Mouse (Mus musculus): ENCODE data around the gene Prm1. TPM values are rescaled to one million over a fixed set of nuclear protein-coding genes. Genes with fewer than 3 reads are reported as not detected.

Prm1 gene
- total and polyA plus RNA-seq, 3 experiments = not detected

DNA sequence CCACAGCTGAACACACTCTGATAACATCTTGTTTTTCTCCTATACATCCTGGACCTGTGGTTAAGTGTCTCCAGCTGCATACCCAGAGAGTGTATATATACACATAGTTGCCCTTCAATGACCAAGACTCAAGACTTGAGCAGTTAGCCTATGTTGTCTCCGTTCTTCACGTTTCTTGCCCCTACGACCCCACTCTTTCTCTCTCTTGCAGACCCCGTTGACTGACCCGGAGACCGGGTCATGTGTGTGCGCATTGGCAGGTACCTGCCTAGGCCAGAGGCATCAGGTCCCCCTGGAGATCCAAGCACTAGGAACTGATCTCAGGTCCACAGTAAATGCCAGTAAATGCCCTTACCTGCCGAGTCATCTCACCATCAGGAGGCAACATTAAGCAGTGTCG, 21.6 kb upstream of the Prm1 start:
- in situ Hi-C loops (cut with MboI; ENCODE audit: low pct_ligation_motif_present, low pct_unique_long_range_greater_than_20kb, low sequenced_read_pairs) (no loop called here), dilution Hi-C loops (cut with MboI; ENCODE audit: extremely low pct_ligation_motif_present, extremely low pct_unique_long_range_greater_than_20kb, low sequenced_read_pairs) (no loop called here)
- Histone ChIP-seq H3K79me2 (replicated peaks; ENCODE audit: control insufficient read depth, extremely low read depth, insufficient read depth, poor library complexity, severe bottlenecking) (no peaks in the 10 kb centered on the region), H3K4me1 (ENCODE audit: control insufficient read depth in 1 of 2, insufficient read depth in 2 of 2) (peaks cover 3 to 4% of the 10 kb centered on the region in 2 experiments; a peak in 3 of 4 replicates), H3K4me2 (ENCODE audit: insufficient read depth, low read depth, poor library complexity, severe bottlenecking) (no peak overlapping the region), H3K9me3 (replicated peaks; ENCODE audit: low read length) (peaks cover 6% of the 10 kb centered on the region), H3K4me3 (replicated peaks in 1 of 3; ENCODE audit: low read depth in 2 of 3, low read length in 2 of 3, poor library complexity in 1 of 3) (no peak overlapping the region), H3K27me3 (replicated peaks) (no peaks in the 10 kb centered on the region), H3K27ac (ENCODE audit: insufficient read depth, low read depth) (no peak overlapping the region), H3K9ac (ENCODE audit: insufficient read depth, low read depth) (no peak overlapping the region), H3K36me3 (replicated peaks in 1 of 2; ENCODE audit: control insufficient read depth in 1 of 2, insufficient read depth in 1 of 2, low read length in 1 of 2) (no peaks in the 10 kb centered on the region)
- DNase-seq (ENCODE audit: extremely low read depth) = no peak
- TF ChIP-seq HCFC1 (IDR thresholded peaks at IDR 0.05; ENCODE audit: low read depth, low read length) (no peak), GABPA (IDR thresholded peaks at IDR 0.05; ENCODE audit: insufficient replicate concordance, low read depth, low read length) (no peak), TBP (conservative IDR thresholded peaks at IDR 0.05; ENCODE audit: low read depth, low read length) (no peak), UBTF (IDR thresholded peaks at IDR 0.05; ENCODE audit: low read depth, low read length) (no peak), JUND (conservative IDR thresholded peaks at IDR 0.05; ENCODE audit: low read depth, low read length) (no peak), RAD21 (IDR thresholded peaks at IDR 0.05; ENCODE audit: low read depth, low read length) (no peak), MXI1 (IDR thresholded peaks at IDR 0.05; ENCODE audit: low read depth, low read length) (no peak), USF1 (IDR thresholded peaks at IDR 0.05; ENCODE audit: low read depth, low read length) (no peak), MAZ (IDR thresholded peaks at IDR 0.05; ENCODE audit: low read depth, low read length) (no peak), EP300 (IDR thresholded peaks at IDR 0.05; ENCODE audit: low read length) (no peak), BHLHE40 (IDR thresholded peaks at IDR 0.05; ENCODE audit: low read depth, low read length) (no peak), ETS1 (conservative IDR thresholded peaks at IDR 0.05; ENCODE audit: low read depth, low read length) (no peak), E2F4 (IDR thresholded peaks at IDR 0.05; ENCODE audit: insufficient replicate concordance, low read depth, low read length) (no peak)

DNA sequence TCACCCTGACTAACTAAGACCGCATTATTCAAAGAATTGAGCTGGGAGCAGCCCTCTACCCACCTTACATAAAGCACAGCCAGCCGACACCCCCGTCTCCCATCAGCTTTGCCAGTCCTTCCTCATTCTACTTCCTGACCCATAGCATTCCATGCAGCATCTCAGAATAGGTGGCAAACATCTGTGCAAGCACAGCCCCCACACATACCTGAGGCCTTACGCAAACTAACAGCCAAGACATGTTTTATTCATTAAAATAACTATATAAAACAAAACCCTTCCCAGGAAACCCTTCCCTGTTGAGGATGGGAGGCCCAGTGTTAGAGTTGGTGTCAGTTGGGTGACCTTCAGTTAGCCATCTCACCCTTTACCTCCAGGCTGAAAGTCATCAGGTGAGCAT, 20.2 kb upstream of the Prm1 start:
- Histone ChIP-seq H3K9ac (ENCODE audit: insufficient read depth, low read depth) (no peak overlapping the region), H3K36me3 (replicated peaks in 1 of 2; ENCODE audit: control insufficient read depth in 1 of 2, insufficient read depth in 1 of 2, low read length in 1 of 2) (no peaks in the 10 kb centered on the region), H3K27ac (ENCODE audit: insufficient read depth, low read depth) (no peak overlapping the region), H3K9me3 (replicated peaks; ENCODE audit: low read length) (peaks cover 3% of the 10 kb centered on the region), H3K27me3 (replicated peaks) (no peaks in the 10 kb centered on the region), H3K4me1 (ENCODE audit: control insufficient read depth in 1 of 2, insufficient read depth in 2 of 2) (peaks cover 8 to 13% of the 10 kb centered on the region in 2 experiments), H3K4me2 (ENCODE audit: insufficient read depth, low read depth, poor library complexity, severe bottlenecking) (no peak overlapping the region), H3K79me2 (replicated peaks; ENCODE audit: control insufficient read depth, extremely low read depth, insufficient read depth, poor library complexity, severe bottlenecking) (no peaks in the 10 kb centered on the region), H3K4me3 (replicated peaks in 1 of 3; ENCODE audit: low read depth in 2 of 3, low read length in 2 of 3, poor library complexity in 1 of 3) (no peak overlapping the region)
- DNase-seq (ENCODE audit: extremely low read depth) = no peak
- TF ChIP-seq USF2 (conservative IDR thresholded peaks at IDR 0.05; ENCODE audit: low read depth, low read length) = no peak
- no peak for TF ChIP-seq MAFK (IDR thresholded peaks at IDR 0.05; ENCODE audit: insufficient replicate concordance, low read length)
- no peak for TF ChIP-seq UBTF (IDR thresholded peaks at IDR 0.05; ENCODE audit: low read depth, low read length)
- no peak for TF ChIP-seq CHD1 (IDR thresholded peaks at IDR 0.05; ENCODE audit: low read depth, low read length)
- TF ChIP-seq MAZ (IDR thresholded peaks at IDR 0.05; ENCODE audit: low read depth, low read length) = no peak
- TF ChIP-seq RCOR1 (conservative IDR thresholded peaks at IDR 0.05; ENCODE audit: low read depth, low read length) = no peak
- in situ Hi-C loops (cut with MboI; ENCODE audit: low pct_ligation_motif_present, low pct_unique_long_range_greater_than_20kb, low sequenced_read_pairs) (no loop called here), dilution Hi-C loops (cut with MboI; ENCODE audit: extremely low pct_ligation_motif_present, extremely low pct_unique_long_range_greater_than_20kb, low sequenced_read_pairs) (no loop called here)
